Mouse (Mus musculus): ENCODE measurements around the gene Wdpcp. TPM values are rescaled to one million over a fixed set of nuclear protein-coding genes. Genes with fewer than 3 reads are reported as not detected.

Wdpcp gene
- polyA plus RNA-seq, 1 experiment, result 1.5 TPM

DNA sequence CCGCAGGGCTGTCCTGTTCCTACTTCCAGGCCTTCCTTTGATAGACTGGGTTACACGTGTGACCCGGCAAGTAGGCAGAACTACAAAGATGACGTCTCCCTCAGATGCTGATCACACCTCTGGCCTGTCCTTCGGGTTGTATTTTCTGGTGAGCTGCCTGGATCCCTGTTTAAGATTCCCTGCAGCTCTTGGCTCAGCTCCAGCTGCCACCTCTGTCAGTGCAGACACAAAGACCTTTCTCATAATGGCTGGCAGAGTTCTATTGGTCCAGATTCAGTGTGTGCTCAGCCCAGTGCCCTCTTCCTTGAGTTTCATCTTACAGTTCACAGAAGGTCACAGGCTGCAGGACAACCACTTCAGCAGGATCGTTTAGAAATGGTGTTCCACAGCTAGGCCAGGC, 292.0 kb downstream of the Wdpcp start:
- Histone ChIP-seq H3K4me3 (ENCODE audit: low read depth, low read length) (no peak overlapping the region), H3K27ac (ENCODE audit: insufficient read depth, low read depth, low read length) (no peak overlapping the region), H3K36me3 (ENCODE audit: control insufficient read depth, insufficient read depth, low read length) (no peaks in the 10 kb centered on the region), H3K4me1 (ENCODE audit: control insufficient read depth, insufficient read depth, insufficient read length, low read length) (no peaks in the 10 kb centered on the region), H3K27me3 (ENCODE audit: control insufficient read depth, insufficient read depth, low read length) (no peaks in the 10 kb centered on the region)
- no peak for TF ChIP-seq POLR2A (IDR thresholded peaks at IDR 0.05; ENCODE audit: low read depth, low read length)
- no peak for TF ChIP-seq CTCF (IDR thresholded peaks at IDR 0.05; ENCODE audit: extremely low read depth, insufficient read length, insufficient replicate concordance, low read depth, low read length)
- 72% methylated on average over 6 of the region's 6 CpGs for WGBS

DNA sequence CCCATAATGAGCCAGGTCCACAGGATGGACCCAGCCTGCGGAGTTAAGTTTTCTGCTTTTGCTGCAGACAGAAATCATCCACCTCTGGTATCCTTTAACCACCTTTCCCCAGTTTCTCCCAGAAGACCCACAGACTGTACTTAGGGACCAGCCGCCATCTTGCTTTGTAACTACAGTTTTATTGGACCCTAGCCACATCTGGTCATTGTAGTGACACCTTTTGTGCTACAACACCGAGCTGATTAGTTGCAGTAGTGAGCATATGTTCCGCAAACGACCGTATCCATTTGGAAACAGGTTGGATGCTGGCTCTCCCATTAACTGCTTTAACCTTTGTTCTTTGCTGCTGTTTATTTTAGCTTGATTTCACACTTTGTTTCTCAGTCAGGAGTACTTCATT, 292.5 kb downstream of the Wdpcp start:
- no peaks in the 10 kb centered on the region for H3K27me3 ChIP-seq (ENCODE audit: control insufficient read depth, insufficient read depth, low read length)
- no peaks in the 10 kb centered on the region for H3K4me1 ChIP-seq (ENCODE audit: control insufficient read depth, insufficient read depth, insufficient read length, low read length)
- TF ChIP-seq POLR2A (IDR thresholded peaks at IDR 0.05; ENCODE audit: low read depth, low read length) (no peak), CTCF (IDR thresholded peaks at IDR 0.05; ENCODE audit: extremely low read depth, insufficient read length, insufficient replicate concordance, low read depth, low read length) (no peak)
- H3K4me3 ChIP-seq (ENCODE audit: low read depth, low read length), result no peak overlapping the region
- H3K36me3 ChIP-seq (ENCODE audit: control insufficient read depth, insufficient read depth, low read length), result no peaks in the 10 kb centered on the region
- 76% methylated on average over 6 of the region's 6 CpGs for WGBS
- no peak overlapping the region for H3K27ac ChIP-seq (ENCODE audit: insufficient read depth, low read depth, low read length)

DNA sequence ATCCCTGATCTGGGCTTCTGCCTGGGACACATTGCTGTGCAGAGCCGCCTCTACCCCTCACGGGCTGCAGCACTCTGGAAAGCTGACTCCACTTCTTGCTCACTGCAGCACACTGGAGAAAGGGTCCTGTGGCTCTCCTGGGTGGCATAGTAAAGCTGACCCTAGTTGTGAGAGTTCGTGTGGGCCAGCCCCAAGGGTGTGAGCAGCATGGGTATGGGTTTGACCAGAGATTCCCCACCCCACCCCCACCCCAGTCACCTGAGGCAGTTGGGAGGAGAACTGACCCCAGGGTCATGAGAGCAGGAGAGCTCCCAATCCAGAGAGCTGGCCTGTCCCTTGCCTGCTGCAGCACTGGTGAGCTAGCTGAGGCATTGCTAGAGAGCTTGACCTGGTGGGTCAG, 296.6 kb downstream of the Wdpcp start:
- 59% methylated on average over 3 of the region's 3 CpGs for WGBS
- H3K27ac ChIP-seq (ENCODE audit: insufficient read depth, low read depth, low read length), result no peak overlapping the region
- H3K36me3 ChIP-seq (ENCODE audit: control insufficient read depth, insufficient read depth, low read length), result no peaks in the 10 kb centered on the region
- no peaks in the 10 kb centered on the region for H3K4me1 ChIP-seq (ENCODE audit: control insufficient read depth, insufficient read depth, insufficient read length, low read length)
- H3K27me3 ChIP-seq (ENCODE audit: control insufficient read depth, insufficient read depth, low read length), result no peaks in the 10 kb centered on the region
- no peak overlapping the region for H3K4me3 ChIP-seq (ENCODE audit: low read depth, low read length)
- TF ChIP-seq CTCF (IDR thresholded peaks at IDR 0.05; ENCODE audit: extremely low read depth, insufficient read length, insufficient replicate concordance, low read depth, low read length) (no peak), POLR2A (IDR thresholded peaks at IDR 0.05; ENCODE audit: low read depth, low read length) (no peak)

GRCm38 (mm10) chr11:21870863-21871262, 298.8 kb downstream of the Wdpcp start:
- Histone ChIP-seq H3K4me1 (ENCODE audit: control insufficient read depth, insufficient read depth, insufficient read length, low read length) (no peaks in the 10 kb centered on the region), H3K4me3 (ENCODE audit: low read depth, low read length) (no peak overlapping the region), H3K27ac (ENCODE audit: insufficient read depth, low read depth, low read length) (no peak overlapping the region), H3K36me3 (ENCODE audit: control insufficient read depth, insufficient read depth, low read length) (no peaks in the 10 kb centered on the region), H3K27me3 (ENCODE audit: control insufficient read depth, insufficient read depth, low read length) (no peaks in the 10 kb centered on the region)
- TF ChIP-seq POLR2A (IDR thresholded peaks at IDR 0.05; ENCODE audit: low read depth, low read length) (no peak), CTCF (IDR thresholded peaks at IDR 0.05; ENCODE audit: extremely low read depth, insufficient read length, insufficient replicate concordance, low read depth, low read length) (no peak)
- 75% methylated on average over 1 of the region's 1 CpGs for WGBS

- Histone ChIP-seq H3K4me3 (ENCODE audit: low read depth, low read length) (no peak overlapping the region), H3K36me3 (ENCODE audit: control insufficient read depth, insufficient read depth, low read length) (no peaks in the 10 kb centered on the region), H3K27me3 (ENCODE audit: control insufficient read depth, insufficient read depth, low read length) (no peaks in the 10 kb centered on the region), H3K4me1 (ENCODE audit: control insufficient read depth, insufficient read depth, insufficient read length, low read length) (no peaks in the 10 kb centered on the region), H3K27ac (ENCODE audit: insufficient read depth, low read depth, low read length) (no peak overlapping the region)
- 50% methylated on average over 4 of the region's 4 CpGs for WGBS
- TF ChIP-seq POLR2A (IDR thresholded peaks at IDR 0.05; ENCODE audit: low read depth, low read length), result no peak
- no peak for TF ChIP-seq CTCF (IDR thresholded peaks at IDR 0.05; ENCODE audit: extremely low read depth, insufficient read length, insufficient replicate concordance, low read depth, low read length)
These were observed 299.7 kb downstream of the Wdpcp start for GRCm38 (mm10) chr11:21871728-21872127.

GRCm38 (mm10) chr11:21875077-21875476, 303.0 kb downstream of the Wdpcp start:
- TF ChIP-seq POLR2A (IDR thresholded peaks at IDR 0.05; ENCODE audit: low read depth, low read length) (no peak), CTCF (IDR thresholded peaks at IDR 0.05; ENCODE audit: extremely low read depth, insufficient read length, insufficient replicate concordance, low read depth, low read length) (no peak)
- no peak overlapping the region for H3K27ac ChIP-seq (ENCODE audit: insufficient read depth, low read depth, low read length)
- H3K27me3 ChIP-seq (ENCODE audit: control insufficient read depth, insufficient read depth, low read length), result no peaks in the 10 kb centered on the region
- 88% methylated on average over 2 of the region's 2 CpGs for WGBS
- H3K4me1 ChIP-seq (ENCODE audit: control insufficient read depth, insufficient read depth, insufficient read length, low read length), result no peaks in the 10 kb centered on the region
- no peaks in the 10 kb centered on the region for H3K36me3 ChIP-seq (ENCODE audit: control insufficient read depth, insufficient read depth, low read length)
- no peak overlapping the region for H3K4me3 ChIP-seq (ENCODE audit: low read depth, low read length)

- WGBS, result 83% methylated on average over 3 of the region's 3 CpGs
These were observed 322.7 kb downstream of the Wdpcp start for GRCm38 (mm10) chr11:21894696-21895095.

GRCm38 (mm10) chr11:21922531-21922930, 350.5 kb downstream of the Wdpcp start:
- H3K27ac ChIP-seq (ENCODE audit: insufficient read depth, low read depth, low read length), result no peak overlapping the region
- no peaks in the 10 kb centered on the region for H3K36me3 ChIP-seq (ENCODE audit: control insufficient read depth, insufficient read depth, low read length)
- WGBS, result 86% methylated on average over 3 of the region's 3 CpGs
- TF ChIP-seq CTCF (IDR thresholded peaks at IDR 0.05; ENCODE audit: extremely low read depth, insufficient read length, insufficient replicate concordance, low read depth, low read length) (no peak), POLR2A (IDR thresholded peaks at IDR 0.05; ENCODE audit: low read depth, low read length) (no peak)
- H3K27me3 ChIP-seq (ENCODE audit: control insufficient read depth, insufficient read depth, low read length), result no peaks in the 10 kb centered on the region
- H3K4me1 ChIP-seq (ENCODE audit: control insufficient read depth, insufficient read depth, insufficient read length, low read length), result no peaks in the 10 kb centered on the region
- H3K4me3 ChIP-seq (ENCODE audit: low read depth, low read length), result no peak overlapping the region

More at GRCm38 (mm10) chr11:21894696-21895095, 322.7 kb downstream of the Wdpcp start:
- no peaks in the 10 kb centered on the region for H3K4me1 ChIP-seq (ENCODE audit: control insufficient read depth, insufficient read depth, insufficient read length, low read length)
- H3K27me3 ChIP-seq (ENCODE audit: control insufficient read depth, insufficient read depth, low read length), result no peaks in the 10 kb centered on the region
- H3K4me3 ChIP-seq (ENCODE audit: low read depth, low read length), result no peak overlapping the region
- no peaks in the 10 kb centered on the region for H3K36me3 ChIP-seq (ENCODE audit: control insufficient read depth, insufficient read depth, low read length)
- no peak overlapping the region for H3K27ac ChIP-seq (ENCODE audit: insufficient read depth, low read depth, low read length)
- TF ChIP-seq CTCF (IDR thresholded peaks at IDR 0.05; ENCODE audit: extremely low read depth, insufficient read length, insufficient replicate concordance, low read depth, low read length) (no peak), POLR2A (IDR thresholded peaks at IDR 0.05; ENCODE audit: low read depth, low read length) (no peak)

Other genes starting within 250 kb of the Wdpcp start
- 0.95 and 1.9 TPM in 2 replicates for gene Ugp2, start 201.0 kb upstream of the Wdpcp start, polyA plus RNA-seq (2012; rRNA removed)
- 91.2 and 261 TPM in 2 replicates for gene Mdh1, start 132 bp downstream of the Wdpcp start, polyA plus RNA-seq (2012; rRNA removed)